Mouse (Mus musculus): Measurements from ENCODE around the gene Gtf2ird2. TPM values are rescaled to one million over a fixed set of nuclear protein-coding genes. Genes with fewer than 3 reads are reported as not detected.
A peak's percentile ranks its signal among the peaks of the same experiment; 100 is the strongest.

Gene Gtf2ird2
- polyA plus RNA-seq, 1 experiment from 2014 or later, result 6.9 TPM

DNA sequence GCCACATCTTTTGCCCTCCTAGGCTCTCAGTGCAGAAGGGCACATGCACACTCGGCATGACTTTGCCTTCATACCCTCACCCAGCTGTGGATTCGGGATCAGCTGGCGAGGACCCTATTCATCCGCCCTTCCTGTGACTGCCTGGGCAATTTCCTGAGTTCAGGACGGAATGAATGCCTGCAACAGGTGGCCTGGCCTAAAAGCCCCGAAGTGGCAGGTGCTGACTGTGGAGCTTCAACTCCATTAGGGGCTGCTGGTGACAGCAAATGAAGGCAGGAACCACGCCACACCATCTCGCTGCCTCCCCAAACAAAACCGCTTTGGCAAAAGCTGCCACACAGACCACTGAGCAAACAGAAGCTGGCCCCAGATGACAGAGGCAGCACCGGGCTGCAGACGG lies 31.9 kb upstream of the Gtf2ird2 start:
- Histone ChIP-seq H3K27me3 (ENCODE audit: control insufficient read depth, insufficient read depth, low read length) (no peaks in the 10 kb centered on the region), H3K4me3 (ENCODE audit: low read depth, low read length) (no peak overlapping the region), H3K27ac (ENCODE audit: low read depth, low read length) (no peak overlapping the region), H3K4me1 (ENCODE audit: control insufficient read depth, insufficient read depth, low read length) (no peaks in the 10 kb centered on the region), H3K9ac (ENCODE audit: low read length) (no peak overlapping the region), H3K36me3 (ENCODE audit: control insufficient read depth, insufficient read depth, low read length) (peaks cover 11% of the 10 kb centered on the region), H3K4me2 (ENCODE audit: low read depth) (no peak overlapping the region), H3K9me3 (ENCODE audit: control insufficient read depth, low read length) (no peaks in the 10 kb centered on the region)
- WGBS, result 89% methylated on average over 11 of the region's 11 CpGs
- ATAC-seq (ENCODE audit: insufficient read depth, low FRiP score, low TSS enrichment) (no peak), DNase-seq (ENCODE audit: low spot score) (no peak)

DNA sequence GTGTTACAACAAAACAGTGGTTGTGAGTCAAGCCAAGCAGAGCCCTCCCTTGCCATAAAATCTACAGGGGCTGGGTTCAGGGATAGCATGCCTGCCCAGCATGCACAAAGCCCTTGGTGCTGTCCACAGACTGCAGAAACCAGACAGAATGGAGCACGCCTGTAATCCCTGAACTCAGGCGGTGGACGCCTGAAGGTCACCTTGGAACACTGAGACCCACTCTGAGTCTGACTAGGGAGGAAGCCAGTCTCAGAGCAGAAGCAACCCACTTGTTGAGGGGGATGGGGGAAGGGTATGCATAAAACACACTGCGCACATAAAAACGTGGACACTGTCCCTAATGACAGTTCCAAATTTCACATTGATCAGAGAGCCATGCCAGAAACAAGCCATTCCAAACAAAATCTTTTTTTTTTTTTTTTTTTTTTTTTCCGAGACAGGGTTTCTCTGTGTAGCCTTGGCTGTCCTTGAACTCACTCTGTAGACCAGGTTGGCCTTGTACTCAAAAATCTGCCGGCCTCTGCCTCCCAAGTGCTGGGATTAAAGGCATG lies 27.8 kb upstream of the Gtf2ird2 start:
- DNase-seq (ENCODE audit: low spot score) (no peak), ATAC-seq (ENCODE audit: insufficient read depth, low FRiP score, low TSS enrichment) (no peak)
- no peaks in the 10 kb centered on the region for H3K27me3 ChIP-seq (ENCODE audit: control insufficient read depth, insufficient read depth, low read length)
- no peak overlapping the region for H3K4me2 ChIP-seq (ENCODE audit: low read depth)
- H3K9ac ChIP-seq (ENCODE audit: low read length), result no peak overlapping the region
- H3K4me3 ChIP-seq (ENCODE audit: low read depth, low read length), result no peak overlapping the region
- H3K36me3 ChIP-seq (ENCODE audit: control insufficient read depth, insufficient read depth, low read length), result peaks cover 13% of the 10 kb centered on the region
- H3K4me1 ChIP-seq (ENCODE audit: control insufficient read depth, insufficient read depth, low read length), result no peaks in the 10 kb centered on the region
- WGBS, result 90% methylated on average over 7 of the region's 7 CpGs
- no peak overlapping the region for H3K27ac ChIP-seq (ENCODE audit: low read depth, low read length)
- no peaks in the 10 kb centered on the region for H3K9me3 ChIP-seq (ENCODE audit: control insufficient read depth, low read length)

DNA sequence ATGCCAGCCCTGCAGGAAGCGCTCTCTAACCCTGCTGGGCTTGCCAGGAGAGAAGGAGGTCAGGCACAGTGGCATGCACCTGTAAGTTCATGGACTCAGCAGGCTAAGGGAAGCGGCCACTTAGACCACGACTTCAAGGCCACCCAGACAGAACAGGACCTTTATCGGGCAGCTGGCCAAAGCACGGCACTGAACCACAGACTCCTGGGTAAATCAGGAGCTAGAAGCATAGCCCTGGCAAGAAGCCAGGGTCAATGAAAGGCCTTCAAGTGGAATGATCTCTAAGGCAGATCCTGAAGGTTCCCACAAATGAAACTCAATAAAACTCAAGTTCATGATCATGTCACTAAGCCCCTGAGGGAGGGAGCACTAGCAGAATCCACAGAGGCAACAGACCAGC lies 19.1 kb upstream of the Gtf2ird2 start:
- DNase-seq (ENCODE audit: low spot score) (no peak), ATAC-seq (ENCODE audit: insufficient read depth, low FRiP score, low TSS enrichment) (no peak)
- no peak overlapping the region for H3K4me3 ChIP-seq (ENCODE audit: low read depth, low read length)
- H3K9ac ChIP-seq (ENCODE audit: low read length), result no peak overlapping the region
- H3K4me1 ChIP-seq (ENCODE audit: control insufficient read depth, insufficient read depth, low read length), result no peaks in the 10 kb centered on the region
- H3K9me3 ChIP-seq (ENCODE audit: control insufficient read depth, low read length), result no peaks in the 10 kb centered on the region
- no peak overlapping the region for H3K4me2 ChIP-seq (ENCODE audit: low read depth)
- no peaks in the 10 kb centered on the region; the same call in 1 of the 2 replicates for H3K36me3 ChIP-seq (ENCODE audit: control insufficient read depth, insufficient read depth, low read length)
- no peaks in the 10 kb centered on the region for H3K27me3 ChIP-seq (ENCODE audit: control insufficient read depth, insufficient read depth, low read length)
- 78% methylated on average over 5 of the region's 5 CpGs for WGBS
- H3K27ac ChIP-seq (ENCODE audit: low read depth, low read length), result no peak overlapping the region

DNA sequence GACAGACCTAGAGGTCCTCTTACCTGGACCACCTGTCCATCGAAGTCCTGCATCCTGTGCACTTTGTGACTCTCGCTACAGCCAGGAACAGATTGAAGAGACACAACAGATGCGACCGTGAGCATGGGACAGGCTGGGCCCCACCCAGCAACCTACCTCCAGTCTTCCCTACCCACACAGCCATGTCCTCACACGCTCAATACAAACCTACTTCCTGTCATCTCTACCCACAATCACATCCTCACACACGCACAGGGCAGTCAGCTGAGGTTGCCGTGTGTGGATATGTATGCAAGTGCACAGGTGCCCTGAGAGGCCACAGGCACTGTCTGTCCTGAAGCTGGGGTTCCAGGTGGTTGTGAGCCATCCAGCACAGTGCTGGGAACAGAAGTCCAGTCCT lies 17.2 kb upstream of the Gtf2ird2 start:
- no peaks in the 10 kb centered on the region for H3K27me3 ChIP-seq (ENCODE audit: control insufficient read depth, insufficient read depth, low read length)
- no peak overlapping the region for H3K9ac ChIP-seq (ENCODE audit: low read length)
- no peaks in the 10 kb centered on the region for H3K9me3 ChIP-seq (ENCODE audit: control insufficient read depth, low read length)
- no peaks in the 10 kb centered on the region; the same call in 1 of the 2 replicates for H3K36me3 ChIP-seq (ENCODE audit: control insufficient read depth, insufficient read depth, low read length)
- H3K4me1 ChIP-seq (ENCODE audit: control insufficient read depth, insufficient read depth, low read length), result no peaks in the 10 kb centered on the region
- H3K4me3 ChIP-seq (ENCODE audit: low read depth, low read length), result no peak overlapping the region
- DNase-seq (ENCODE audit: low spot score) (no peak), ATAC-seq (ENCODE audit: insufficient read depth, low FRiP score, low TSS enrichment) (no peak)
- WGBS, result 94% methylated on average over 7 of the region's 7 CpGs
- no peak overlapping the region for H3K4me2 ChIP-seq (ENCODE audit: low read depth)
- no peak overlapping the region for H3K27ac ChIP-seq (ENCODE audit: low read depth, low read length)

DNA sequence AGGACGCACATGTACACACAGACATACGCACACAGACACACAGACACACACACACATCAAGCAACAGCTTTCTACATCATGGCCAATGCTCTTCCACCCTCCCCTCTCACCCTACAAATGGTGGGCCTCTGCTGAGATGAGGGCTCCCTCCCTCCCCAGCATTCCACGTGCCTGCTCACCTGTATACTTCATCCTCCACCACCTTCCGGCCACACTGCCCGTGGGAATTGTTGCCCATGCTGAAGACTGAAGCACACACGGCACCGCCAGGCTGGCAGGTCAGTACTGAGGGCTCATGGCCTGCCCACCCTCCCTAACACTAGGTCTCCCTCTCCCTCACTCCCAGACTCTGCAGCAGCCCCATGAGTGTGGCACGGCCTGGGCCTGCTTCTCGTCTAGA lies 15.8 kb upstream of the Gtf2ird2 start:
- Histone ChIP-seq H3K4me1 (ENCODE audit: control insufficient read depth, insufficient read depth, low read length) (no peaks in the 10 kb centered on the region), H3K36me3 (ENCODE audit: control insufficient read depth, insufficient read depth, low read length) (no peaks in the 10 kb centered on the region; the same call in 1 of the 2 replicates), H3K27me3 (ENCODE audit: control insufficient read depth, insufficient read depth, low read length) (no peaks in the 10 kb centered on the region), H3K4me2 (ENCODE audit: low read depth) (no peak overlapping the region), H3K4me3 (ENCODE audit: low read depth, low read length) (no peak overlapping the region), H3K9me3 (ENCODE audit: control insufficient read depth, low read length) (no peaks in the 10 kb centered on the region), H3K9ac (ENCODE audit: low read length) (no peak overlapping the region), H3K27ac (ENCODE audit: low read depth, low read length) (no peak overlapping the region)
- DNase-seq (ENCODE audit: low spot score) (no peak), ATAC-seq (ENCODE audit: insufficient read depth, low FRiP score, low TSS enrichment) (no peak)
- WGBS, result 95% methylated on average over 9 of the region's 9 CpGs

DNA sequence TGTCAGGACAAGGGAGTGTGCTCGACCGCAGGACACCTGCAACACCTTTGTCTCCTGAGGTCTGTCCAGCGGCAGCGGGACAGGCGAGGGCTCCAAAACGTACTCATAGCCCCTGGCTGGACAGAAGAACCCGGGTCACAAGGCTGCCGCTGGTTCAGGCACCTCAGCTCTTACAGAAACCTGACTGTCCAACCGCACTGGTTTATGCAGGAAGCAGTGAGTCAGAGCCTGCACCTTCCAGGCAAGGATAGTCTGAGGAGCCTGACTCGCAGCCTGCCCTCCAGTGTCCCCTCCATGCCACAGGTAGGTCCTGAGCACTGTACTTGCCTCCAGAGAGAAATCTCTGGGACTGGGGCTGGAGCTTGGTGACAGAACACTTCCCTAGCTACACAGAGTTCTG lies 14.6 kb upstream of the Gtf2ird2 start:
- Histone ChIP-seq H3K4me2 (ENCODE audit: low read depth) (no peak overlapping the region), H3K9ac (ENCODE audit: low read length) (no peak overlapping the region), H3K9me3 (ENCODE audit: control insufficient read depth, low read length) (no peaks in the 10 kb centered on the region), H3K4me1 (ENCODE audit: control insufficient read depth, insufficient read depth, low read length) (no peaks in the 10 kb centered on the region), H3K27ac (ENCODE audit: low read depth, low read length) (no peak overlapping the region), H3K27me3 (ENCODE audit: control insufficient read depth, insufficient read depth, low read length) (no peaks in the 10 kb centered on the region), H3K4me3 (ENCODE audit: low read depth, low read length) (no peak overlapping the region), H3K36me3 (ENCODE audit: control insufficient read depth, insufficient read depth, low read length) (no peaks in the 10 kb centered on the region; the same call in 1 of the 2 replicates)
- ATAC-seq (ENCODE audit: insufficient read depth, low FRiP score, low TSS enrichment), result no peak
- no peak for DNase-seq (ENCODE audit: low spot score)
- WGBS, result 89% methylated on average over 10 of the region's 10 CpGs

DNA sequence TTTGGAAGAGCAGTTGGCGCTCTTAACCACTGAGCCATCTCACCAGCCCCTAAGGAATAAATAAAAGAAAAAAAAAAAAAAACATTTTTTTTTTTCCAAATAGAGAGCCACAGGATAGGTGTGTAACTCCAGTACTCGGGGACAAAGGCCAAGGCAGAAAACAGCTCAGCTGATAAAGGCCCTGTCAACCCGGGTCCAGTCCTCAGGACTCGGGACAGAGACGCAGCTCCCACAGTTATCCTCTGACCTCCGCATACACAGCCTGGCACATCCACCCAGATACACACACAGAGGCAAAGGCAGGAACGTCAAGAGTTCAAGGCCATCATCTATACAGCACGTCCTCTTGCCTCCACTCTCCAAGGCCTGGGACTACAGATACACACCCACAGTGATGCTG lies 13.7 kb upstream of the Gtf2ird2 start:
- H3K27me3 ChIP-seq (ENCODE audit: control insufficient read depth, insufficient read depth, low read length), result no peaks in the 10 kb centered on the region
- no peak for DNase-seq (ENCODE audit: low spot score)
- H3K27ac ChIP-seq (ENCODE audit: low read depth, low read length), result no peak overlapping the region
- no peaks in the 10 kb centered on the region for H3K9me3 ChIP-seq (ENCODE audit: control insufficient read depth, low read length)
- H3K36me3 ChIP-seq (ENCODE audit: control insufficient read depth, insufficient read depth, low read length), result no peaks in the 10 kb centered on the region; the same call in 1 of the 2 replicates
- H3K9ac ChIP-seq (ENCODE audit: low read length), result no peak overlapping the region
- no peak overlapping the region for H3K4me2 ChIP-seq (ENCODE audit: low read depth)
- H3K4me3 ChIP-seq (ENCODE audit: low read depth, low read length), result no peak overlapping the region
- 97% methylated on average over 8 of the region's 8 CpGs for WGBS
- peaks cover 3% of the 10 kb centered on the region; the same call in 1 of the 2 replicates for H3K4me1 ChIP-seq (ENCODE audit: control insufficient read depth, insufficient read depth, low read length)
- ATAC-seq (ENCODE audit: insufficient read depth, low FRiP score, low TSS enrichment), result no peak

DNA sequence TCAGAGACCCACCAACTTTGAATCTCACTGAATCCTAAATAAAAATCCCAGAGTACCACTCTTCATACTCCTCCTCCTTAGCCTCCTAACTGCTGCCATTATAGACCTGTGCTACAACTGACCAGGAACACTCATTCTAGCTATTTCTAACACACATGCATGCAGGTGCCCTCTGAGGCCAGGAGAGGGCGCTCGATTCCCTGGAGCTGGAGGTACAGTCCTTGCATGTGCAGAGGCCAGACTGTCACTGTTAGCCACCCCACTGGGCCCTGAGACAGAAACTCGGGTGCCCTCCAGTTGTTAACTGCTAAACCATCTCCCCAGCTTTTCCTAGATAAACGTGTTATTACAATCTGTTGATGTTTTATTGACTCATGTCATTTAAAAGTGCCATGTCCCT lies 10.6 kb upstream of the Gtf2ird2 start:
- Histone ChIP-seq H3K4me3 (ENCODE audit: low read depth, low read length) (no peak overlapping the region), H3K9me3 (ENCODE audit: control insufficient read depth, low read length) (no peaks in the 10 kb centered on the region), H3K27me3 (ENCODE audit: control insufficient read depth, insufficient read depth, low read length) (no peaks in the 10 kb centered on the region), H3K9ac (ENCODE audit: low read length) (no peak overlapping the region), H3K27ac (ENCODE audit: low read depth, low read length) (no peak overlapping the region), H3K4me2 (ENCODE audit: low read depth) (no peak overlapping the region), H3K4me1 (ENCODE audit: control insufficient read depth, insufficient read depth, low read length) (peaks cover 11% of the 10 kb centered on the region), H3K36me3 (ENCODE audit: control insufficient read depth, insufficient read depth, low read length) (no peaks in the 10 kb centered on the region; the same call in 1 of the 2 replicates)
- DNase-seq (ENCODE audit: low spot score), result peak; percentile 42
- ATAC-seq (ENCODE audit: insufficient read depth, low FRiP score, low TSS enrichment), result no peak
- WGBS, result 40% methylated on average over 4 of the region's 4 CpGs

DNA sequence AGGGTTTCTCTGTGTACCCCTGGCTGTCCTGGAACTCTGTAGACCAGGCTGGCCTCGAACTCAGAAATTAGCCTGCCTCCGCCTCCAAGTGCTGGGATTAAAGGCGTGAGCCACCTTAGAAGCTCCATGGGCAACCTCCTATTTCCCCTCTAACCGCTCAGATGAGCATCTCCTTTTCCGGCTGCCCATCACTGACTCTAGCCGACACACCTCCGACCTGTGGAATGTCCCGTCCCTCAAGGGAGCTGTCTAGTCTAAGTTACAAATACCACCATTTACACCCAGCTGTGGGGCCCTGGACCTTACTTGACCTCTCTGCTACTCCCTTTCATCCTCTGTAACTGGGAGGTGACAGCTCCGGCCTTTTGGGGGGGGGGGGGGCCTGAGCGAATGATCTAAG lies 8.1 kb upstream of the Gtf2ird2 start:
- DNase-seq (ENCODE audit: low spot score) (peak; percentile 21), ATAC-seq (ENCODE audit: insufficient read depth, low FRiP score, low TSS enrichment) (no peak)
- no peaks in the 10 kb centered on the region for H3K9me3 ChIP-seq (ENCODE audit: control insufficient read depth, low read length)
- peak overlapping the region; percentile 85 for H3K4me2 ChIP-seq (ENCODE audit: low read depth)
- peaks cover 11% of the 10 kb centered on the region for H3K4me1 ChIP-seq (ENCODE audit: control insufficient read depth, insufficient read depth, low read length)
- no peaks in the 10 kb centered on the region; the same call in 1 of the 2 replicates for H3K36me3 ChIP-seq (ENCODE audit: control insufficient read depth, insufficient read depth, low read length)
- no peaks in the 10 kb centered on the region for H3K27me3 ChIP-seq (ENCODE audit: control insufficient read depth, insufficient read depth, low read length)
- peak overlapping the region; percentile 76 for H3K9ac ChIP-seq (ENCODE audit: low read length)
- H3K27ac ChIP-seq (ENCODE audit: low read depth, low read length), result no peak overlapping the region
- WGBS, result 8% methylated on average over 10 of the region's 10 CpGs
- H3K4me3 ChIP-seq (ENCODE audit: low read depth, low read length), result peak overlapping the region; percentile 98

Data from neural tube, embryonic 11.5 days (tissue).